Mouse (Mus musculus) thymus, adult 2 months (tissue): ENCODE measurements around the gene Gm45194.

Source experiments
- CTCF ChIP-seq: fragments of 200-500 bp; IDR thresholded peaks from 2 replicates; pipeline ENCODE4 v1.5.1; 2012; ENCODE audit warnings: mild to moderate bottlenecking, control low read depth, low read length, moderate library complexity, borderline replicate concordance; ENCODE audit not compliant: control insufficient read depth, poor library complexity, insufficient read depth; ENCODE audit errors: extremely low read depth
- POLR2A ChIP-seq: fragments of 200-500 bp; IDR thresholded peaks from 2 replicates; pipeline ENCODE4 v1.6.1; 2012; ENCODE audit warnings: mild to moderate bottlenecking, low read length, control low read depth, moderate library complexity; ENCODE audit not compliant: control insufficient read depth, poor library complexity, insufficient read depth; ENCODE audit errors: extremely low read depth

DNA sequence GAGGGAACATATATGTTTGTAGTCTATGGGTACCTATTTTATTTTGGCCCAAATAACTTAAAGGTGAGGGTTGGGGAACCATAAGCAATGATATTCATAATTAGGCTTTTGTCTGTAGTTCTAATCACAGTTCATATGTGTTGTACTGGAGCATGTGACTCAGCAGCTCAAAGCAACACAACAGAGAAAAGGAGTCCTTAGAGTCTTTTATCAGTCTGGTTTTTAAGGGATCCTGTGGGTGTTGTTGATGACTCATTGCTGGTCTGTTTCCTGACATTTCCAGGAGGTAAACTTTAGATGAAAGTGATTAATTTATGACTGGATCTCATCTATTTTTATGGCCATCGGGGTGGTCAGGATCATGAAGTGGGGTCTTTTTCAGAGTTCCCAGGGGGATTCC lies 382.4 kb downstream of the Gm45194 start:
- TF ChIP-seq POLR2A (no peak), CTCF (no peak)
